Mouse (Mus musculus) midbrain, embryonic 10.5 days (tissue): Measurements from ENCODE around the gene Robo1. TPM values are rescaled to one million over a fixed set of nuclear protein-coding genes. Genes with fewer than 3 reads are reported as not detected.
"Not testable (repeated sequence)": the region's sequence is repeated elsewhere in the genome, so short reads cannot be mapped to it uniquely, and the experiment has no call there.

ENCODE experiments used
- DNase-seq: peaks from one replicate; pipeline ENCODE4 v3.0.0-alpha.2; 2017; ENCODE audit warnings: low spot score
- H3K27ac ChIP-seq: fragments of 300-500 bp; sonication (generic); replicated peaks from 2 replicates; pipeline ENCODE4 v1.5.1; 2016; ENCODE audit warnings: mild to moderate bottlenecking
- H3K27me3 ChIP-seq: fragments of 300-500 bp; sonication (generic); 2 replicates; pipeline ENCODE4 v1.6.1; 2016; ENCODE audit warnings: low read depth, mild to moderate bottlenecking; ENCODE audit not compliant: poor library complexity, severe bottlenecking
- H3K36me3 ChIP-seq: fragments of 300-500 bp; sonication (generic); 2 replicates; pipeline ENCODE4 v1.6.1; 2016; ENCODE audit warnings: mild to moderate bottlenecking, moderate library complexity
- H3K4me1 ChIP-seq: fragments of 300-500 bp; sonication (generic); 2 replicates; pipeline ENCODE4 v1.6.1; 2016
- H3K4me3 ChIP-seq: fragments of 300-500 bp; sonication (generic); 2 replicates; pipeline ENCODE4 v1.5.1; 2016; ENCODE audit warnings: mild to moderate bottlenecking, moderate library complexity
- H3K9me3 ChIP-seq: fragments of 300-500 bp; sonication (generic); replicated peaks from 2 replicates; pipeline ENCODE4 v1.6.1; 2016; ENCODE audit warnings: mild to moderate bottlenecking
- WGBS: fragments of 180-500 bp; shearing (Covaris S2); methylation state at CpG from one replicate; pipeline ENCODE4 v1.1.7; 2016; 5-methylcytosine and 5-hydroxymethylcytosine counted together
- polyA plus RNA-seq: library from polyadenylated mRNA; unstranded; fragments of >200 nt; fragmentation: Nextera tagmentation; extraction: Ambion mirVana; gene quantifications from 2 replicates; pipeline ENCODE4 v1.2.1, GENCODE M21; 2016

Robo1 gene
- polyA plus RNA-seq, 1 experiment from 2014 or later, result 28.1 TPM

DNA sequence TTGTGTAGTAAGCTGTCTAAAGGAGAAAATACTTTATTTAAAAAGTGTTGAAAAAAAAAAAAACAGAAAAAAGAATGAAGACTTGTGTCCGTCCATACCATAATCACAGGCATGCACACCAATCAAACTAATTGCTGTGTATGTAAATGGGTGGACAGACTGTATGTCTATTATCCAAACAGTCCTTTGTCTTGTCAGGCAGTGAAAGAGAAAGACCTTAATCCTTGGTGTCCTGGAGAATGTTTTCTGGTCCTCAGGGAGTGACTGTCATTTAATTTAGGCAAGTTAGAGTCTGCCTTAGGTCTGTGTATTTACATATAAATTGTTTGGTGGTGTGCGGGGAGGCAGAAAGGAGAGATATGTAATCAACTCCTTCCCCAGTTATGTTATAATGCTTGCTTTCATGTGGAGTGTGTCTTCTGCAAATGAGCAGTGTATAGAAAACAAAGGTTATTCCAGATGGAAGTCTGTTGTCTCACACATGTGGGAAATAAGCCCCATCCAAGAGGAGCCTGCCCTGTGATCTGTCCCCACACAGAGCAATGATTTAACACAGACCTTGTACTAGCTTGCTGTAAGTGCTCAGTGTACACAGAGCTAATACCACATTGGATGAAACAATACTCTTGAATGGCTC lies 162.0 kb downstream of the Robo1 start:
- Histone ChIP-seq H3K27ac (no peak overlapping the region), H3K36me3 (no peaks in the 10 kb centered on the region), H3K4me3 (no peak overlapping the region), H3K9me3 (no peaks in the 10 kb centered on the region), H3K27me3 (no peaks in the 10 kb centered on the region), H3K4me1 (peaks cover 8% of the 10 kb centered on the region)
- no peak for DNase-seq
- 47% methylated on average over 2 of the region's 2 CpGs for WGBS

DNA sequence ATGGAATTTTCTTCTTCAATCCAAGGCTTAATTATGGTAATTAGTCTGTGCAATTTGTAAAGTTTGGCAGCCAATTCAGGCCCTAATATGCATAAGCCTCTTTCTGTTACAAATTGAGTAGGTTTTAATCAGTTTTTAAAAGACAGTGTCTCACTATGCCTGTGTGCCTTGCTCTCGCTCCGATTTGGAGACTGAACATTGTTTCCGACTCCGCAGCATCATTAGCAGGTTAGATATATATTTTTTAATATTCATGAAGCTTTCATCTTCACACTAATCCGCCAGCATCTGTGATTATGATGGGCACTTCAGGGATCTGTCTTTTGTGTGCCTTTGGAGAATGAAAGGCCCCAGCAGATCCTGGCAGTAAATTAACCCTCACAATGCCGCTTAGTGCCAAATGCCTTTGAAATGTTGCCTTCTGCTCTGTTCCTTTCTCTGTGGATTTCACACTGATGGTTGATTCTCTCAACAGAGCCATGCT lies 202.7 kb downstream of the Robo1 start:
- Histone ChIP-seq H3K9me3 (no peaks in the 10 kb centered on the region), H3K36me3 (no peaks in the 10 kb centered on the region), H3K27me3 (peaks cover 4% of the 10 kb centered on the region; the same call in 1 of the 2 replicates), H3K4me3 (peak overlapping the region; percentile 34), H3K27ac (peak overlapping the region; percentile 74), H3K4me1 (peaks cover 22% of the 10 kb centered on the region)
- DNase-seq, result peak; percentile 59
- 7% methylated on average over 6 of the region's 6 CpGs for WGBS

DNA sequence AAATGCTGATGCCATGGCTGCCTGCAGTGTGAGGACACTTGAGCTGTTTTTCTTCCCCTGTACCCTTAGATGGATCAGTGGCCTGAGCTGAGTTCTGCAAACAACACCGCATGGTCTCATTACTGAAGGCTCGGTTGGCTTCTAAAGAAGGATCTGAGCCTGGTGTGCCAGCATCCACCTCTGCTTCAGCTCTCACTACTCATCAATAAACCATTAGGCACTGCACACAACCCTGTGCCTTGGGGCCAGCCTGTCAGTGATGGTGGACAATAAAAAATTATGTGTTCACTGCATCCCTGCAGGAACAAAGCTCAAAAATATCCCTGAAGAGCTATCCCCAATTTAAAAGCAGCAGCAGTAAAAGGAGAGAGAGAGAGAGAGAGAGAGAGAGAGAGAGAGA lies 223.2 kb downstream of the Robo1 start:
- H3K27ac ChIP-seq, result 0 out of 2 replicates have a peak overlapping the region, but pooled peaks have one; percentile 17
- no peaks in the 10 kb centered on the region for H3K27me3 ChIP-seq
- no peaks in the 10 kb centered on the region for H3K36me3 ChIP-seq
- DNase-seq, result no peak
- 0 out of 2 replicates have a peak, but pooled peaks cover 3% of the 10 kb centered on the region for H3K4me1 ChIP-seq
- H3K9me3 ChIP-seq, result no peaks in the 10 kb centered on the region
- H3K4me3 ChIP-seq, result no peak overlapping the region
- 61% methylated on average over 2 of the region's 2 CpGs for WGBS

DNA sequence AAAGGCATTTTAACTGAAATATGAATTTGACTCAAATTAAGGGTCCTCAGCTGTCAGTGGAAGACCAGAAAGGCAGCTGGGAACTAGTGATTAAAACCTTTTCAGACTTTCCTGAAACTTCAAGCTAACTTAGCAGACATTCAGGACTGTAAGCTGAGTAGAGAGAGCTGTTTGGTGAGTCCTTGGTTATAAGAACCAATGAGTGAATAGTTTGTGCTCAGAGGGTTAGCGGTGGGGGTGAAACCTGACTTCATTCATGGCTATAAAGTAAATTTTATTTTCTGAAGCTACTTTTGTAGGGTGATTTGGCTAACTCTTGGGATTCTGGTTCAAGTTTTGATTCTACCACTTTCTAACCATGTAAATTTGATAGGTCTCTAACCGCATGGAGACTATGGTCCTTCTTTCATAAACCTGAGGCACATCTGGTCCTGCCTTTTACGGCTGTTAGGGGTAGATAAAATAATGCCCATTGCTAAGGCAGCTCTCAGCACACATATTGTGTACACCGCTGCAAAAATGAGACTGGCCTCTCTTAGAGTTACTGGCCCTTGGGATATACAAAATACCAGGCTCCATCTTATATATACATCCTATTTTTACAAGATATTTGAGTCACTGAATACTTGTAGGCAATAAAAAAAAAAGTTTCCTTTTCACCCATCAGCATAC lies 225.9 kb downstream of the Robo1 start:
- Histone ChIP-seq H3K4me3 (no peak overlapping the region), H3K27me3 (no peaks in the 10 kb centered on the region), H3K27ac (no peak overlapping the region), H3K36me3 (no peaks in the 10 kb centered on the region), H3K9me3 (no peaks in the 10 kb centered on the region), H3K4me1 (0 out of 2 replicates have a peak, but pooled peaks cover 3% of the 10 kb centered on the region)
- no peak for DNase-seq
- WGBS, result 96% methylated on average over 4 of the region's 4 CpGs

DNA sequence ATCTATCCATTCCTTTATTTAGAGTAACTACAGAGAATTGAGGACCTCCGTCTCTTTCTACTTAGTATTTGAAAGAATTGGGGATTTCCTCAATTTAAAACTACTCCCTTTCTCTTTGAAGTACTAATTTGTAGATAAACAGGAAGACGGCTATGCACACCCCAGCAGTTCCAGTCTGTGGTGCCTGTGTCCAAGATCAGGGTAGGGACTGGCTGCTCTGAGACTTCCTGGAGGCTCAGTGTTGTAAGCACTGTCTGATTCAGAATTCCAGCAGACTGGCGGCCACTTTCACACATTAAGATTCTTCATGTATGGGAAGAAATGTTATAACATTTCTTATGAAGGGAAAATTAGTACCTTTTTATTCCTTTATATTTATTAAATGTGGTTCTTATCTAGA lies 230.1 kb downstream of the Robo1 start:
- Histone ChIP-seq H3K36me3 (no peaks in the 10 kb centered on the region), H3K4me1 (no peaks in the 10 kb centered on the region), H3K27ac (no peak overlapping the region), H3K4me3 (no peak overlapping the region), H3K27me3 (no peaks in the 10 kb centered on the region), H3K9me3 (no peaks in the 10 kb centered on the region)
- WGBS, result 70% methylated on average over 3 of the region's 3 CpGs
- DNase-seq, result no peak

DNA sequence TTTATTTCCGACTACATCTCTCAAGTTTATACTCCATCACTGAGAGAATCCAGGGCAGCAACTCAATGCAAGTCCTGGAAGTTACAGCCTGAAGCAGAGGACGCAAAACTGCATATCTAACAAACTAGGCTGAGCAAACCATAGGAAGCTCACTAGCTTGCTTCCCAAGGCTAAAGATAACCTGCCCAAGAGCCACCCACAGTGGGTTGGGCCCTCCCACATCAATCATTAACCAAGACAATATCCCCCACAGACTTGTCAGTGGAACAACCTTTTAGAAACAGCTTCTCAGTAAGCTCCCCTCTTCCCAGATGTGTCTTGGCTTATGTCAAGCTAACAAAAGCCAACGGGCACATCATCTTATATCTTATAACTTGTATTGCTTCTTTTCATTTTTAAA lies 235.8 kb downstream of the Robo1 start:
- no peak for DNase-seq
- H3K4me1 ChIP-seq, result peaks cover 27% of the 10 kb centered on the region
- no peaks in the 10 kb centered on the region for H3K36me3 ChIP-seq
- H3K4me3 ChIP-seq, result no peak overlapping the region
- no peaks in the 10 kb centered on the region for H3K9me3 ChIP-seq
- WGBS, result 64% methylated on average over 3 of the region's 3 CpGs
- 0 out of 2 replicates have a peak overlapping the region, but pooled peaks have one; percentile 33 for H3K27ac ChIP-seq
- H3K27me3 ChIP-seq, result peaks cover 28% of the 10 kb centered on the region

DNA sequence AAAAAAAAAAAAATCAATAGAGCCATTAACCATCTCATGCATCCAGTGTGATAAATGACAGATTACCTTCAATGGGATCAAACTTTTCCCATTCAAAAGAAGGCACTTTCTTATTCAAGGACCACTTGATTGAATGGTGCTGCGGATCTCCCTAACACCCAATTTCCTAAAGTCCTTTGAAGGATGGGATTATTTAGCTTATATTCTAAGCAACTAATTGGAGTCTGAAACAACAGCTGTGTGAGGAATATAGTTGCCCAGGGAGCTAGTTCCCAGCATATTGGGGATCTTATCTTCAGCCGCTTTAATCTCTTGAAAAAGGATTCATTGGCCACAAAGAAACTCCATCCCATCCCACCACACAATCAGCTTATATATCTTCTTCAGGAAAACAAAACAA lies 236.8 kb downstream of the Robo1 start:
- 22% methylated on average over 2 of the region's 2 CpGs for WGBS
- H3K27me3 ChIP-seq, result peaks cover 34% of the 10 kb centered on the region
- no peak for DNase-seq

DNA sequence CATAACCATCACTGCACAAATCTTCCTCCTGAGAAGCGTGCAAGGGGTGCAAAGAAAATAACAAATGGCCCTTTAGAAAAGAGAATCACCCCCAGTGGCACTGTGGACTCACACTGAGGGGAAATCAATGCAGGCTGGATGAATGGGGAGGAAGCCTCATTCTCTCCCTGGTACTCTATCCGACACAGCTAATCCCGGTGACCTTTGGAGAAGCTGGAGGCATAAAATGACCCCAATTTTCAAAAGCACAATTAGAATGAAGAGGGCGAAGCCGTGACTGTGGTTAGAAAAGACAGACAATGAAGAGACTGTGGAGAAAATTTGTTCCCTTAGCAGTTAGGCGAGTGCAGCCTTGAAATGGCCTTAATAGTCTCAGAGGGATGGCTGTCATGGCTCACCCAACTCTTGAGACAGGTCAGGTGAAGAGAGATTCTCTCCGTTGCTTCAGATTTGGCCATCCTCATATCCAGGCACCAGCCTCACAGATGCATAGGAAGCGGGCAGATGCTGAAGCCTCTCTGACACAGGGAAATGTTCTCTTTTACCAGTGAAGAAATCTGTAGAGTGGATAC lies 243.7 kb downstream of the Robo1 start:
- no peaks in the 10 kb centered on the region for H3K9me3 ChIP-seq
- DNase-seq, result peak; percentile 67
- H3K27me3 ChIP-seq, result peaks cover 47% of the 10 kb centered on the region
- WGBS, result 21% methylated on average over 8 of the region's 8 CpGs
- peaks cover 40% of the 10 kb centered on the region for H3K4me1 ChIP-seq
- no peaks in the 10 kb centered on the region for H3K36me3 ChIP-seq
- peak overlapping the region; percentile 14 for H3K4me3 ChIP-seq
- H3K27ac ChIP-seq, result peak overlapping the region; percentile 74

More for the DNA sequence above, 236.8 kb downstream of the Robo1 start:
- Histone ChIP-seq H3K27ac (no peak overlapping the region), H3K4me3 (no peak overlapping the region), H3K9me3 (no peaks in the 10 kb centered on the region), H3K36me3 (no peaks in the 10 kb centered on the region), H3K4me1 (peaks cover 27% of the 10 kb centered on the region)

DNA sequence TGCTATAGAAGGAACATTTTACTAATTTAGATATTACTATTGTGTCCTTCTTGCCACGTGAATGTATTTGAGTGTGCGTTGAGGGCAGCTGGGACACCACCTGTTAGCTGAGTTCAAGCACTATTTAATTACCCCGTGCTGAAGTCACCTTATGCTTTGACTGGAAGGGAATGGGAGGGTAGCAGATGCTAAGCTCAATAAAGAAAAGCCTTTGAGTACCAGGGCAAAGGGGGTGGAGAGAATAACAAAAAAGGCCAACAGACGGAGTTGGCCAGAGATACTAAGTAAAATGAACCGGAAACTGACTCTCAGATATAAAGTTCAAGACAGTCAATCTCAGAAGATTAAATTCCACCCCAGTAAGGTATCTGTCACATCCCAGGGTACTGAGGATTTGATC lies 245.6 kb downstream of the Robo1 start:
- Histone ChIP-seq H3K4me1 (peaks cover 40% of the 10 kb centered on the region), H3K27ac (no peak overlapping the region), H3K36me3 (no peaks in the 10 kb centered on the region), H3K9me3 (no peaks in the 10 kb centered on the region), H3K4me3 (no peak overlapping the region), H3K27me3 (peaks cover 38% of the 10 kb centered on the region)
- 21% methylated on average over 5 of the region's 5 CpGs for WGBS
- no peak for DNase-seq

DNA sequence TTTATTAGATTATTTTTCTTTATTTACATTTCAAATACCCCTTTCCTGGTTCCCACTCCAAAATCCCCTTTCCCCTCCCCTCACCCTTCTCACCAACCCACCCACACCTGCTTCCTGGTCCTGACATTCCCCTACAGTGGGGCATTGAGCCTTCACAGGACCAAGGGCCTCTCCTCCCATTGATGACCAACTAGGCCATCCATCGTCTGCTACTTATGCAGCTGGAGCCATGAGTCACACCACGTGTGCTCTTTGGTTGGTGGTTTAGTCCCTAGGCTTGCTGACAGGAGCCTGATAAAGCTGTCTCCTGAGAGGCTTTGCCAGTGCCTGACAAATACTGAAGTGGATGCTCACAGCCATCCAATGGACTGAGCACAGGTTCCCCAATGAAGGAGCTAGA lies 254.0 kb downstream of the Robo1 start:
- 52% methylated on average over 2 of the region's 2 CpGs for WGBS
- DNase-seq, H3K9me3 ChIP-seq, H3K27ac ChIP-seq, H3K4me3 ChIP-seq, H3K36me3 ChIP-seq: not testable (repeated sequence)
- peaks cover 51% of the 10 kb centered on the region for H3K27me3 ChIP-seq
- peaks cover 39% of the 10 kb centered on the region for H3K4me1 ChIP-seq

DNA sequence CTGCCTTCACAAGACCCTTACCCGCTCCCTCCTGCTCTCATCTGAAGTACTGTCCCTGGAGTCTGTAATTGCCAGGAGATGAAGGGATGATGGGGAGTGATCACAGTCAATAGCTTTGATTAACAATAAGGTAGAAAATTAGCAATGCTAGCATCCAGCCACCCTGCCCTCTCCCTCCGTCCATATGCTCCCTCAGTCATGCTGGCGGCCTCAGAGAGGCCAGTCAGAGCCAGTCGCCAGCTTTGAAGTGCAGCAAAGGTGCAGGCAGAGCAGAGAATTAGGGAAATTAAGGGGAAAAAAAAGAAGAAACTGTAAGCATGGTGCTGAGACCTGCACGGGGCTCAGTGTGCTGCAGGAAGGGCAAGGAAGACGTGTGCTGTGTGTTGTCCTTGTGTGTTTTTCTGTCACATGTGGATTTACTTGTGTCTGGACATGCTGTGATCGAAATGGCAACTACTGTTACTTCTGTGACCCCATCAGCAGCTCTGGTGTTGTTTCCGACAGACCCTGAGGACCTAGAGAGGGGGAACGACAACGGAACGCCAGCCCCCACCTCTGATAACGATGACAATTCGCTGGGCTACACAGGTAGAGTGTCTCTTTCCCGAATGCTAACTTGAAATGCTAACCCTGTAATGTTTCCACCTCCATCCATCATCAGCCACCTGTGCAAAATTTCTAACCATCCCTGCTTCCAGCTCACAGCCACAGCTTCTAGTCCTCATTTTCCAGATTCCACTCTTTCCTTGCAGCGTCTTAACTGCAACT lies 255.3 kb downstream of the Robo1 start:
- peak overlapping the region; percentile 69; the same call in 1 of the 2 replicates for H3K27ac ChIP-seq
- WGBS, result 24% methylated on average over 15 of the region's 15 CpGs

DNA sequence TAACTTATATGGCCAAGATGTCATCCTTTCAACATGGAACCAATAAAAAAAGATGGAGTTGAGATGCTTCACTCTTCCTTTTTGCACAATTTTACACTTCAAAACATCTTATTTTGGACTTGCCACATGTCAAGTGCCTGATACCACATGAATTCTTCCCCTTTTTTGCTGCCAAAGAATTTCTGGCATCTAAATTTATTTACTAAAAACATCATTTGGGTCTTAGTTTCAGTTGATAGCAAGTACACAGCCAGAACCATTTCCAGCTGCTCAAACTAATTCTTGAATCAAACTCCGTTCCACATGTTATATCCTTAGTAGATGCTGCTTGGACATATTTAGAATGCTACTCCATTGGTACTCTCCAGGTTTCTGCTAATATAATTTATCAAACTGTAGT lies 267.1 kb downstream of the Robo1 start:
- H3K36me3 ChIP-seq, result no peaks in the 10 kb centered on the region
- H3K9me3 ChIP-seq, result no peaks in the 10 kb centered on the region
- no peak overlapping the region for H3K27ac ChIP-seq
- WGBS, result 98% methylated on average over 1 of the region's 1 CpGs
- no peak overlapping the region for H3K4me3 ChIP-seq
- no peaks in the 10 kb centered on the region for H3K27me3 ChIP-seq
- peaks cover 22% of the 10 kb centered on the region for H3K4me1 ChIP-seq
- no peak for DNase-seq

More for the DNA sequence above, 255.3 kb downstream of the Robo1 start:
- no peaks in the 10 kb centered on the region for H3K9me3 ChIP-seq
- H3K27me3 ChIP-seq, result peaks cover 51% of the 10 kb centered on the region
- no peaks in the 10 kb centered on the region for H3K36me3 ChIP-seq
- H3K4me3 ChIP-seq, result peak overlapping the region; percentile 29; the same call in 1 of the 2 replicates
- no peak for DNase-seq
- peaks cover 39% of the 10 kb centered on the region for H3K4me1 ChIP-seq
